Mouse (Mus musculus) stomach, adult 2 months (tissue): ENCODE measurements around the gene 1700003H04Rik. TPM values are rescaled to one million over a fixed set of nuclear protein-coding genes. Genes with fewer than 3 reads are reported as not detected.

Experiments
- polyA plus RNA-seq: library from polyadenylated mRNA; depleted of rRNA; stranded (reverse); fragments of >200 nt; gene quantifications from 2 replicates; pipeline ENCODE4 v1.2.3, GENCODE M21; 2012; rRNA removed

Gene 1700003H04Rik
- not detected in 2 replicates for polyA plus RNA-seq

GRCm38 (mm10) chr3:124581001-124581400 is at the start of gene 1700003H04Rik:
Gene 1700003H04Rik (minus strand): TSS chr3:124581101.

Other genes starting within 250 kb of the 1700003H04Rik start
- gene 1700006A11Rik, start 155.1 kb downstream of the 1700003H04Rik start, polyA plus RNA-seq: not detected in 2 replicates